ENCODE assay signal across 12 mouse cellular contexts in genomic region chr9:21451391-21451790, GRCm38 (mm10). TPM values are rescaled to one million over a fixed set of nuclear protein-coding genes. Genes with fewer than 3 reads are reported as not detected.
DNase-seq lines count a peak whose midpoint lies in the region; ATAC-seq and TF ChIP-seq lines count a peak whose summit lies in the region.
"Had no signal": no experiment of that assay in that cellular context is flagged by ENCODE, and none has a peak within 500 bp of the region (broad histone marks: within the 10 kb centered on the region; RNA-seq: fewer than 3 reads in every experiment).

No protein-coding gene starts in this region.

- no peaks in the 10 kb centered on the region for H3K9me3 ChIP-seq in kidney, postnatal 0 days (replicated peaks; ENCODE audit: low read length)
- H3K9me3 ChIP-seq in heart, embryonic 15.5 days (replicated peaks), result no peaks in the 10 kb centered on the region
- no peaks in the 10 kb centered on the region for H3K9me3 ChIP-seq in midbrain, embryonic 16.5 days (replicated peaks; ENCODE audit: control insufficient read depth, low read length, poor library complexity, severe bottlenecking)

- 78% methylated on average over 8 of the region's 8 CpGs for WGBS in kidney, postnatal 0 days
- 77% methylated on average over 8 of the region's 8 CpGs for WGBS in heart, embryonic 15.5 days
- WGBS in midbrain, embryonic 16.5 days, result 91% methylated on average over 8 of the region's 8 CpGs

- H3K36me3 ChIP-seq in kidney, postnatal 0 days (ENCODE audit: insufficient read depth, low read length), result no peaks in the 10 kb centered on the region
- H3K36me3 ChIP-seq in heart, embryonic 15.5 days, result no peaks in the 10 kb centered on the region
- H3K36me3 ChIP-seq in midbrain, embryonic 16.5 days (ENCODE audit: control insufficient read depth, insufficient read depth, low read length), result no peaks in the 10 kb centered on the region

- H3K4me2 ChIP-seq in kidney, postnatal 0 days (ENCODE audit: low read length), result no peak overlapping the region
- no peak overlapping the region for H3K4me2 ChIP-seq in heart, embryonic 15.5 days
- H3K4me2 ChIP-seq in midbrain, embryonic 16.5 days (ENCODE audit: low read length), result no peak overlapping the region
- H3K4me2 ChIP-seq: hindbrain, embryonic 14.5 days had no signal

- no peaks in the 10 kb centered on the region for H3K27me3 ChIP-seq in kidney, postnatal 0 days (ENCODE audit: insufficient read depth, low read length)
- no peaks in the 10 kb centered on the region for H3K27me3 ChIP-seq in heart, embryonic 15.5 days
- no peaks in the 10 kb centered on the region for H3K27me3 ChIP-seq in midbrain, embryonic 16.5 days (ENCODE audit: control insufficient read depth, insufficient read depth, low read depth, low read length)

- 0 out of 2 replicates have a peak overlapping the region, but pooled peaks have one; percentile 28 for H3K9ac ChIP-seq in kidney, postnatal 0 days (ENCODE audit: low read depth, low read length)
- no peak overlapping the region for H3K9ac ChIP-seq in heart, embryonic 15.5 days
- H3K9ac ChIP-seq in midbrain, embryonic 16.5 days (ENCODE audit: low read depth, low read length), result no peak overlapping the region
- H3K9ac ChIP-seq: forebrain, postnatal 0 days; hindbrain, embryonic 14.5 days had no signal

- H3K27ac ChIP-seq in kidney, postnatal 0 days, result 0 out of 2 replicates have a peak overlapping the region, but pooled peaks have one; percentile 25
- H3K27ac ChIP-seq in heart, embryonic 15.5 days, result peak overlapping the region; percentile 31
- H3K27ac ChIP-seq in midbrain, embryonic 16.5 days (ENCODE audit: low read length), result no peak overlapping the region
- H3K27ac ChIP-seq: hindbrain, embryonic 14.5 days had no signal

- no peak for ATAC-seq in kidney, postnatal 0 days (replicated peaks; ENCODE audit: low FRiP score, low read depth)
- ATAC-seq in heart, embryonic 15.5 days (replicated peaks; ENCODE audit: insufficient number of reproducible peaks, insufficient read depth, low FRiP score, low read depth), result no peak
- ATAC-seq in midbrain, embryonic 16.5 days, result no peak
- ATAC-seq: forebrain, postnatal 0 days had no signal

- no peak for DNase-seq in kidney, postnatal 0 days (ENCODE audit: low spot score)
- no peak for DNase-seq in kidney, adult 8-10 months
- DNase-seq in T-cell, adult 2 months (ENCODE audit: low spot score), result peak; percentile 38
- DNase-seq in lung, postnatal 25 days (ENCODE audit: low spot score), result peak; percentile 77
- DNase-seq in spleen, postnatal 10 days (ENCODE audit: low spot score in 2 of 2), result no peak
- no peak for DNase-seq in right cerebral cortex, adult 18-20 months
- DNase-seq: adrenal gland, postnatal 36 days; forebrain, postnatal 0 days; right cerebral cortex, postnatal 14 days had no signal

- no peak overlapping the region for H3K4me3 ChIP-seq in kidney, postnatal 0 days (replicated peaks; ENCODE audit: low read depth, low read length)
- H3K4me3 ChIP-seq in heart, embryonic 15.5 days, result no peak overlapping the region
- no peak overlapping the region for H3K4me3 ChIP-seq in midbrain, embryonic 16.5 days (ENCODE audit: low read depth, low read length)

- H3K4me1 ChIP-seq in kidney, postnatal 0 days (replicated peaks; ENCODE audit: insufficient read depth, low read length), result peaks cover 9% of the 10 kb centered on the region
- H3K4me1 ChIP-seq in heart, embryonic 15.5 days (replicated peaks), result peaks cover 33% of the 10 kb centered on the region
- H3K4me1 ChIP-seq in midbrain, embryonic 16.5 days (ENCODE audit: control insufficient read depth, insufficient read depth, low read length), result no peaks in the 10 kb centered on the region; the same call in 1 of the 2 replicates

- TF ChIP-seq CTCF in kidney, postnatal 0 days (IDR thresholded peaks at IDR 0.05; ENCODE audit: low read depth), result no peak

RNA-seq across cellular contexts. Expression of gene Dnm2, which starts 26.7 kb away (rescaled TPM):
- polyA plus RNA-seq in kidney, postnatal 0 days (2015; fragmentation: Nextera tagmentation; extraction: Ambion mirVana), result 68.0 and 68.9 TPM in 2 replicates
- polyA plus RNA-seq in heart, embryonic 15.5 days (2015; fragmentation: Nextera tagmentation; extraction: Ambion mirVana), result 60.0 and 73.6 TPM in 2 replicates
- 63.2 and 64.5 TPM in 2 replicates for polyA plus RNA-seq in midbrain, embryonic 16.5 days (2015; fragmentation: Nextera tagmentation; extraction: Ambion mirVana)

RNA-seq across cellular contexts. Expression of gene Qtrt1, which starts 39.8 kb away (rescaled TPM):
- 41.1 and 42.0 TPM in 2 replicates for polyA plus RNA-seq in kidney, postnatal 0 days (2015; fragmentation: Nextera tagmentation; extraction: Ambion mirVana)
- 23.8 and 28.1 TPM in 2 replicates for polyA plus RNA-seq in heart, embryonic 15.5 days (2015; fragmentation: Nextera tagmentation; extraction: Ambion mirVana)
- polyA plus RNA-seq in midbrain, embryonic 16.5 days (2015; fragmentation: Nextera tagmentation; extraction: Ambion mirVana), result 51.9 and 54.0 TPM in 2 replicates

RNA-seq across cellular contexts. Expression of gene Tmed1, which starts 58.7 kb away (rescaled TPM):
- polyA plus RNA-seq in kidney, postnatal 0 days (2015; fragmentation: Nextera tagmentation; extraction: Ambion mirVana), result 128 and 131 TPM in 2 replicates
- polyA plus RNA-seq in heart, embryonic 15.5 days (2015; fragmentation: Nextera tagmentation; extraction: Ambion mirVana), result 78.8 and 92.6 TPM in 2 replicates
- polyA plus RNA-seq in midbrain, embryonic 16.5 days (2015; fragmentation: Nextera tagmentation; extraction: Ambion mirVana), result 54.5 and 55.2 TPM in 2 replicates

Comparison
In these comparisons a context has a peak if more than half of its experiments do, and no peak if none do; other contexts are left out.
1. DNase-seq: peak in T-cell, adult 2 months (single experiment) and lung, postnatal 25 days (single experiment); none in kidney, postnatal 0 days (single experiment), kidney, adult 8-10 months (0 of 2), spleen, postnatal 10 days (0 of 2) and right cerebral cortex, adult 18-20 months (single experiment).